ENCODE assay signal across 36 mouse cellular contexts in genomic region chr11:116212847-116213246, GRCm38 (mm10). TPM values are rescaled to one million over a fixed set of nuclear protein-coding genes. Genes with fewer than 3 reads are reported as not detected.
"Had no signal": no experiment of that assay in that cellular context is flagged by ENCODE, and none has a peak within 500 bp of the region (broad histone marks: within the 10 kb centered on the region; RNA-seq: fewer than 3 reads in every experiment).

No protein-coding gene starts in this region.

- H3K27me3 ChIP-seq: heart, embryonic 12.5 days; heart, embryonic 13.5 days; heart, embryonic 15.5 days; hindbrain, embryonic 12.5 days; hindbrain, embryonic 13.5 days; hindbrain, embryonic 15.5 days; intestine, embryonic 15.5 days; kidney, embryonic 15.5 days had no signal

- H3K9ac ChIP-seq: heart, embryonic 12.5 days; heart, embryonic 13.5 days; heart, embryonic 15.5 days; hindbrain, embryonic 12.5 days; hindbrain, embryonic 13.5 days; hindbrain, embryonic 14.5 days; hindbrain, embryonic 15.5 days; intestine, embryonic 15.5 days; kidney, embryonic 15.5 days had no signal

- H3K27ac ChIP-seq: heart, adult 2 months; heart, embryonic 10.5 days; heart, embryonic 13.5 days; heart, embryonic 15.5 days; hindbrain, embryonic 10.5 days; hindbrain, embryonic 12.5 days; hindbrain, embryonic 13.5 days; hindbrain, embryonic 14.5 days; hindbrain, embryonic 15.5 days; hindbrain, postnatal 0 days; intestine, embryonic 15.5 days; kidney, embryonic 15.5 days; kidney, postnatal 0 days; layer of hippocampus, adult 2 months had no signal

- DNase-seq: heart, adult 2 months; heart, postnatal 10 days; heart, postnatal 14 days; heart, postnatal 36 days; heart, postnatal 4 days; kidney, adult 11 months; kidney, adult 18-20 months; kidney, adult 2 months; kidney, adult 8-10 months; kidney, adult 9 months; kidney, postnatal 10 days; kidney, postnatal 14 days; kidney, postnatal 25 days; kidney, postnatal 36 days; kidney, postnatal 4 days; layer of hippocampus, adult 9-11 months; layer of hippocampus, postnatal 36 days had no signal

- H3K9me3 ChIP-seq: heart, embryonic 10.5 days; heart, embryonic 12.5 days; heart, embryonic 13.5 days; heart, embryonic 15.5 days; hindbrain, embryonic 10.5 days; hindbrain, embryonic 12.5 days; hindbrain, embryonic 13.5 days; hindbrain, embryonic 15.5 days; intestine, embryonic 15.5 days; kidney, embryonic 15.5 days had no signal

- H3K4me2 ChIP-seq: heart, embryonic 11.5 days; heart, embryonic 12.5 days; heart, embryonic 13.5 days; heart, embryonic 15.5 days; hindbrain, embryonic 12.5 days; hindbrain, embryonic 13.5 days; hindbrain, embryonic 14.5 days; hindbrain, embryonic 15.5 days; intestine, embryonic 15.5 days; kidney, embryonic 15.5 days had no signal

- H3K36me3 ChIP-seq: hindbrain, embryonic 10.5 days; hindbrain, embryonic 15.5 days; intestine, embryonic 15.5 days had no signal

- H3K4me1 ChIP-seq: heart, embryonic 12.5 days; hindbrain, embryonic 10.5 days; hindbrain, embryonic 12.5 days; hindbrain, embryonic 13.5 days; hindbrain, embryonic 15.5 days had no signal

- H3K4me3 ChIP-seq: heart, adult 2 months; heart, embryonic 10.5 days; heart, embryonic 12.5 days; heart, embryonic 13.5 days; heart, embryonic 15.5 days; hindbrain, embryonic 10.5 days; hindbrain, embryonic 12.5 days; hindbrain, embryonic 13.5 days; hindbrain, embryonic 15.5 days; intestine, embryonic 15.5 days; kidney, embryonic 15.5 days; layer of hippocampus, adult 2 months had no signal

- ATAC-seq: hindbrain, embryonic 16.5 days; hindbrain, postnatal 0 days; inflammation-experienced regulatory T-cells, adult 6 months; intestine, embryonic 15.5 days; intestine, embryonic 16.5 days; intestine, postnatal 0 days had no signal

RNA-seq across cellular contexts. Expression of gene Evpl, which starts 25.0 kb away (rescaled TPM):
- polyA plus RNA-seq: inflammation-experienced regulatory T-cells, adult 6 months had no signal
